Mouse (Mus musculus) embryonic facial prominence, embryonic 14.5 days (tissue): Measurements from ENCODE around the gene Nrip1. TPM values are rescaled to one million over a fixed set of nuclear protein-coding genes. Genes with fewer than 3 reads are reported as not detected.
A peak's percentile ranks its signal among the peaks of the same experiment; 100 is the strongest.

Source experiments
- ATAC-seq: fragments of 200-750 bp; cut with Nextera tagmentation; 2 replicates; pipeline ENCODE4 v1.8.0; 2017; ENCODE audit warnings: low read depth, moderate number of reproducible peaks, moderate TSS enrichment
- DNase-seq: peaks from one replicate; pipeline ENCODE4 v3.0.0-alpha.2; 2015; ENCODE audit warnings: low spot score
- H3K27ac ChIP-seq: fragments of 300-500 bp; sonication (generic); replicated peaks from 2 replicates; pipeline ENCODE4 v1.5.1; 2014; ENCODE audit warnings: low read depth, mild to moderate bottlenecking, low read length, moderate library complexity
- H3K27me3 ChIP-seq: fragments of 300-500 bp; sonication (generic); replicated peaks from 2 replicates; pipeline ENCODE4 v1.6.1; 2014; ENCODE audit warnings: low read length; ENCODE audit not compliant: control insufficient read depth, insufficient read depth
- H3K36me3 ChIP-seq: fragments of 300-500 bp; sonication (generic); 2 replicates; pipeline ENCODE4 v1.6.1; 2014; ENCODE audit warnings: low read length, mixed read lengths; ENCODE audit not compliant: control insufficient read depth, insufficient read depth
- H3K4me1 ChIP-seq: fragments of 300-500 bp; sonication (generic); 2 replicates; pipeline ENCODE4 v1.6.1; 2014; ENCODE audit warnings: antibody characterized with exemption, low read length; ENCODE audit not compliant: control insufficient read depth, insufficient read depth
- H3K4me2 ChIP-seq: fragments of 300-500 bp; sonication (generic); 2 replicates; pipeline ENCODE4 v1.6.1; 2014; ENCODE audit warnings: low read depth, mild to moderate bottlenecking, low read length, moderate library complexity, mixed read lengths
- H3K4me3 ChIP-seq: fragments of 300-500 bp; sonication (generic); 2 replicates; pipeline ENCODE4 v1.5.1; 2014; ENCODE audit warnings: low read depth, mild to moderate bottlenecking, low read length
- H3K9ac ChIP-seq: fragments of 300-500 bp; sonication (generic); 2 replicates; pipeline ENCODE4 v1.6.1; 2014; ENCODE audit warnings: low read depth, mild to moderate bottlenecking, low read length, moderate library complexity, mixed read lengths
- H3K9me3 ChIP-seq: fragments of 300-500 bp; sonication (generic); 2 replicates; pipeline ENCODE4 v1.6.1; 2016; ENCODE audit warnings: low read length; ENCODE audit not compliant: control insufficient read depth
- WGBS: fragments of 180-500 bp; shearing (Covaris S2); extraction: QIAGEN DNeasy Blood & Tissue Kit; methylation state at CpG from one replicate; pipeline ENCODE4 v1.1.7; 2014; 5-methylcytosine and 5-hydroxymethylcytosine counted together
- polyA plus RNA-seq: library from polyadenylated mRNA; unstranded; fragments of >200 nt; fragmentation: Nextera tagmentation; extraction: Ambion mirVana; gene quantifications from 2 replicates; pipeline ENCODE4 v1.2.1, GENCODE M21; 2014

The Nrip1 gene
- polyA plus RNA-seq, 1 experiment from 2014 or later: 35.5 TPM

- Histone ChIP-seq H3K4me2 (no peak overlapping the region), H3K4me1 (peaks cover 16% of the 10 kb centered on the region; the same call in 1 of the 2 replicates), H3K27me3 (no peaks in the 10 kb centered on the region), H3K36me3 (no peaks in the 10 kb centered on the region), H3K4me3 (no peak overlapping the region), H3K9me3 (no peaks in the 10 kb centered on the region), H3K27ac (no peak overlapping the region), H3K9ac (no peak overlapping the region)
- ATAC-seq: peak; percentile 13; the same call in 1 of the 2 replicates
- 53% methylated on average over 5 of the region's 5 CpGs for WGBS
- no peak for DNase-seq
Measured at GRCm38 (mm10) chr16:76320118-76320473, 53.5 kb downstream of the Nrip1 start.

DNA sequence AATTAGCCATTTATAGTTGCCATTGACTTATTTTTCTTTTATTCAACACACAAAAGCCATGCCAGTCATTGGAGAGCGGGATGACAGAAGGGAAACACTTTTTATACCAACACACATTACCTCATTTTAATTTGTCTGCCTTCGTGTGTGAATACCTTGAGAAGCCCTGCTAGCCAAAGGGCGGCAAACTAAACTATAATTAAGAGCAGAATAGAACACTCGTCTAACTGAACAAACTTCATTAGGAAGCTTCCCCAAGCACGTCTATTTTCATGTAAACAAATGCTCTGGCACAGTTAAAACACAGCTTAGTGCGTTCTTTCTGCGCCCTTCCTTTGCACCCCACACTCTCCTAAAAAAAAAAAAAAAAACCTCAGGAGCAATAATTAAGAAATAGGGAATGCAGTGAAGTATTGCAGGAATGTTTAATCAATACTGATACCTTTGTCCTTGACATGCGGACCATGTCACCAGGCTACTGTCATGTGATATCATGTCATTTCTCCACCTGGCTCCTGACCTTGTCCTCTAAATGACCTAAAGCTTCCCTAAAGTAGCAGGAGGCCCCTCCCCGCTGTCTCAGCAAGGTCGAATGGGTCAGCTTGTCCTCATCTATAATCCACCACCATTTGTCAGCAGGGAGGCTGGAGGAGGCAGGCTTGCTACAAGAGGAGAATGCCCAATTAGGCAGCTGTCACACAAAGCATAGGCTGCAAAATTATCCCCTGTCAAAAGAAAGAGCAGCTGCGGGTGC, 54.1 kb downstream of the Nrip1 start:
- Histone ChIP-seq H3K4me3 (no peak overlapping the region), H3K27ac (no peak overlapping the region), H3K9ac (no peak overlapping the region), H3K27me3 (no peaks in the 10 kb centered on the region), H3K36me3 (no peaks in the 10 kb centered on the region), H3K4me2 (no peak overlapping the region), H3K4me1 (peaks cover 16% of the 10 kb centered on the region; the same call in 1 of the 2 replicates), H3K9me3 (no peaks in the 10 kb centered on the region)
- ATAC-seq: peak; percentile 76
- peak; percentile 87 for DNase-seq
- 37% methylated on average over 11 of the region's 11 CpGs for WGBS

DNA sequence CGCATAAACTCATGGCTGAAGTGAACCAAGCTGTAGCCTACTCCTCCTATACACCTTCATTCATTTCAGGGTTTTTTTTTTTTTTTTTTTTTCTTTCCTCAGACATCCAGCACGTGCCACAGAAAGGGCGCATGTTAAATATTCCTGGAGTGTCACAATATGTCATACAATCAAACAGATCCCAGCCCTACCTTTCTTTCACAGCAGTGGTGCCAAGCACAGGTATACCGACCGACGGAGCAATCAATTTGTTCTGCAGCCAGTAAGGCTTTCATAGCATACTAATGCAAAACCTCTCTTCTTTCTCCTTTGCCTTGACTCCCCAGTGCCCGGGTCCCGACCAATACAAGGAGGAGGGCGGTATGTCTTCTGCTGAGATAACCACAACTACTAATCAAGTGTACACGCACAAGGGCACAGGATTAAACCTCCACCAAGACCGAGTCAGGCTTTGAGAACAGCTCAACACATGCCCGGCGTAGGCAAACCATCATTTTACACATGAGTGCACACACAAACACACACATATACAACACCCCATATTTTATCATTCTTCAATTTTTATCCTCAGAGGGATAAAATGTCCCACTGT, 55.2 kb downstream of the Nrip1 start:
- no peak for DNase-seq
- H3K27me3 ChIP-seq: no peaks in the 10 kb centered on the region
- H3K36me3 ChIP-seq: no peaks in the 10 kb centered on the region
- WGBS: 78% methylated on average over 13 of the region's 13 CpGs
- H3K4me2 ChIP-seq: no peak overlapping the region
- no peak overlapping the region for H3K4me3 ChIP-seq
- H3K9me3 ChIP-seq: no peaks in the 10 kb centered on the region
- no peak for ATAC-seq
- H3K9ac ChIP-seq: no peak overlapping the region
- peaks cover 16% of the 10 kb centered on the region; the same call in 1 of the 2 replicates for H3K4me1 ChIP-seq
- no peak overlapping the region for H3K27ac ChIP-seq

GRCm38 (mm10) chr16:76316940-76317822, 56.4 kb downstream of the Nrip1 start:
- WGBS: 79% methylated on average over 22 of the region's 22 CpGs
- Histone ChIP-seq H3K27me3 (no peaks in the 10 kb centered on the region), H3K9ac (no peak overlapping the region), H3K4me3 (no peak overlapping the region), H3K27ac (no peak overlapping the region), H3K36me3 (no peaks in the 10 kb centered on the region), H3K4me1 (peaks cover 15% of the 10 kb centered on the region; the same call in 1 of the 2 replicates), H3K9me3 (no peaks in the 10 kb centered on the region), H3K4me2 (no peak overlapping the region)
- DNase-seq: no peak
- ATAC-seq: no peak

DNA sequence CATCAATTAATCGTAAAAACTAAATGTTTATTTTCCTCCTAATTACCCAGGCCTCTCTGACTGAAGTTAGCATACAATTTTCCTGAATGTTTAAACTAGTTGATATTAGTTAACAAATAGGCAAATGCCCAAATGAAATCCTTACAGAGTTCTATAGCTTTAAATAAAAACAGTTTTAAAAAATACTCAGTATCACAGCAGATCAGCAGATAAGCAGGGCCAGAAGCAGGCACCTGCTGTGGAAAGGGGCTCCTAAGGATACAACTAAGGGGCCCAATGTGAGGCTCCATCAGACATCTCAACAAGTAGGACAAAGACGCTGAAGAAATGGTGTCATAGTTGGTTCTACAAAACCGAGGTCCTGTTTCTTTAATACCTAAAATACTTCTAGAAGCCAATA, 58.0 kb downstream of the Nrip1 start:
- DNase-seq: no peak
- WGBS: 92% methylated on average over 3 of the region's 3 CpGs
- no peak overlapping the region for H3K4me3 ChIP-seq
- no peaks in the 10 kb centered on the region for H3K9me3 ChIP-seq
- no peak overlapping the region for H3K4me2 ChIP-seq
- no peaks in the 10 kb centered on the region for H3K36me3 ChIP-seq
- no peaks in the 10 kb centered on the region for H3K27me3 ChIP-seq
- no peak for ATAC-seq
- H3K27ac ChIP-seq: no peak overlapping the region
- H3K9ac ChIP-seq: no peak overlapping the region
- H3K4me1 ChIP-seq: peaks cover 6% of the 10 kb centered on the region; the same call in 1 of the 2 replicates

DNA sequence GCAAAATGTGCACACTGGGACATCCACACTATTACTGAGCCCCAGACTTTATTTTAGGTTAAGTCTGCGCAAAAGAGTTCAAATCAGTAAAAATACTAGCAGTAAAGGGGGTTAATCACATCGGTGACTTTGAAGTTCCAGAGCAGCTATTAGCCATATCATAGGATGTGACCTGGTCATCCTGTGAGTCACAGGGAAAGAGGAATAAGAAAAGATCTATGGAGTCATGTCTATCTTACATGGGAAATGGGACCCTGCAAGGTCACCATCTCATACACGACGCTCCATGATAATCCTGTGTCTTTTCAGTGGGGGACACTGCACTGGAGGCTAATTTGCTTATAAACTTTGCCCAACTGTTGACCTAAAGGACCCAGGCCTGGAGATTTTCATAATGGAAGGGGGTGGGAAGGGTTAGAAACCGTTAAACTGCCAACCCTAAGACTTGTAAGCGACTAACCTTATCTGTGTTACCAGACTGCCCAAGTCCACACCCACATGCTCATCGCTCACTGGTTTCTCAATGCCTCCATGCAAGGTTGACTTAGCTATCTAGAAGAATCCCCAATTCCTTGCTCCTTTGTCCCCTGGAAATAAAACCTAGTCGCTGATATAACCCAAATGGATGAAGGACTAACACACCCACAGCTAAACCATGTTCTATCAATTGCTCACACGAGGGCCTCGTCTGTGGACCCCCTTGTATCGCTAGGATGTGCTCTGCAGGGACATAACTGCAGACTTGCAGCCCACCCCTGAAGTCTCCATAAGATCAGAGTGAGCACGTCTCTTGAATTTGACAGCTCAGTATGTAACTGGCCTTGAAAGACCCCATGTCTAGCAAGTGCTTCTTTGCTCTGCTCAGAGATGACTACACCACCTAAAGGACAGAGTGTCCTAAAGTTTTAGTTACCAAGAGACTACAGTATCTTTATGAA, 59.3 kb downstream of the Nrip1 start:
- Histone ChIP-seq H3K4me3 (no peak overlapping the region), H3K36me3 (no peaks in the 10 kb centered on the region), H3K9me3 (no peaks in the 10 kb centered on the region), H3K27ac (no peak overlapping the region), H3K4me1 (no peaks in the 10 kb centered on the region; the same call in 1 of the 2 replicates), H3K9ac (no peak overlapping the region), H3K27me3 (no peaks in the 10 kb centered on the region), H3K4me2 (no peak overlapping the region)
- WGBS: 83% methylated on average over 12 of the region's 12 CpGs
- ATAC-seq (no peak), DNase-seq (no peak)

DNA sequence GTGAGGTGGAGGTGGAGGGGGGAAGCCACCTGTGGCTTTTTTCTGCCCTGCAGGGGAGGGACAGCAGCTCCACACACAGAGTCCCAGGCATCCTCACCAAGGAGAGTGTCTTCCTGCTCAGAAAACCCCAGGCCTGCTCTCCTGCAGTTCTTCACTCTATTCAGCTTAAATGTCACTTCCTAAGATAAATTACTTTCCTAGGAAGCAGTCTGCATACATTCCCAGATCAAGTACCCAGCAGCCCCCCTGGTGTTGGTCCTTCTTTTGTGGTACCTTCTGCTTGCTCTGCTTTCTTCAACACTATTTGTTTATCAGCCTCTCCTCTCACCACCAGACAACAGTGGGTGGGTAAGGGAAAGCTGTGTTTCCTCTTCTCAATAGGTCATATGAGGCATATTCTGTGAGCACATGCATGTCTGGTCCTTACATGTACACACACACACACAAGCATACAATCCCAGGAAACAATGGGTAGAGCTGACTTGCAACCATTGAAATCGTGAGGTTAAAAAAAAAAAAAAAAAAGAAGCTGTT, 60.7 kb downstream of the Nrip1 start:
- Histone ChIP-seq H3K4me1 (no peaks in the 10 kb centered on the region; the same call in 1 of the 2 replicates), H3K27ac (no peak overlapping the region), H3K4me3 (no peak overlapping the region), H3K36me3 (no peaks in the 10 kb centered on the region), H3K9me3 (no peaks in the 10 kb centered on the region), H3K4me2 (no peak overlapping the region), H3K27me3 (no peaks in the 10 kb centered on the region), H3K9ac (no peak overlapping the region)
- DNase-seq (no peak), ATAC-seq (no peak)
- WGBS: 61% methylated on average over 1 of the region's 1 CpGs
